Mouse (Mus musculus): ENCODE results near the gene Pced1a.

Gene Pced1a

GRCm38 (mm10) chr2:130424126-130424853 lies at the start of gene Pced1a, which contains the start of gene Vps16:
Gene Pced1a, minus strand, starts transcription at chr2:130424701.
Gene Vps16, plus strand, starts transcription at chr2:130424339.
- in situ Hi-C loops (cut with MboI; ENCODE audit: unreplicated experiment in 2 of 2), result loop anchor here (10.0 kb wide), 2 partner anchors 241 to 341 kb away; partner anchors contain the start of genes Ddrgk1 (in 1 of the 2) and Itpa (in 1 of the 2)

GRCm38 (mm10) chr2:130472908-130473510 lies 48.5 kb upstream of the Pced1a start:
- in situ Hi-C loops (cut with MboI; ENCODE audit: unreplicated experiment in 2 of 2), result no loop called here

- in situ Hi-C loops (cut with MboI; ENCODE audit: unreplicated experiment in 2 of 2), result no loop called here
These were observed 45.4 kb upstream of the Pced1a start for GRCm38 (mm10) chr2:130469935-130470334.

GRCm38 (mm10) chr2:130469366-130469765 lies 44.9 kb upstream of the Pced1a start:
- in situ Hi-C loops (cut with MboI; ENCODE audit: unreplicated experiment in 2 of 2), result no loop called here

- in situ Hi-C loops (cut with MboI; ENCODE audit: unreplicated experiment in 2 of 2), result no loop called here
These were observed 41.9 kb upstream of the Pced1a start for GRCm38 (mm10) chr2:130466438-130466837.

GRCm38 (mm10) chr2:130461287-130462071 lies 37.0 kb upstream of the Pced1a start:
- in situ Hi-C loops (cut with MboI; ENCODE audit: unreplicated experiment in 2 of 2), result no loop called here

- in situ Hi-C loops (cut with MboI; ENCODE audit: unreplicated experiment in 2 of 2), result no loop called here
These were observed 35.1 kb upstream of the Pced1a start for GRCm38 (mm10) chr2:130459576-130459975.

- in situ Hi-C loops (cut with MboI; ENCODE audit: unreplicated experiment in 2 of 2), result no loop called here
These were observed 33.4 kb upstream of the Pced1a start for GRCm38 (mm10) chr2:130457871-130458270.

GRCm38 (mm10) chr2:130454748-130455370 lies 30.4 kb upstream of the Pced1a start:
- in situ Hi-C loops (cut with MboI; ENCODE audit: unreplicated experiment in 2 of 2), result no loop called here

GRCm38 (mm10) chr2:130453421-130453820 lies 28.9 kb upstream of the Pced1a start:
- in situ Hi-C loops (cut with MboI; ENCODE audit: unreplicated experiment in 2 of 2), result no loop called here

- in situ Hi-C loops (cut with MboI; ENCODE audit: unreplicated experiment in 2 of 2), result no loop called here
These were observed 27.8 kb upstream of the Pced1a start for GRCm38 (mm10) chr2:130452266-130452665.

GRCm38 (mm10) chr2:130451727-130452090 lies 27.2 kb upstream of the Pced1a start:
- in situ Hi-C loops (cut with MboI; ENCODE audit: unreplicated experiment in 2 of 2), result no loop called here

GRCm38 (mm10) chr2:130451086-130451726 lies 26.7 kb upstream of the Pced1a start:
- in situ Hi-C loops (cut with MboI; ENCODE audit: unreplicated experiment in 2 of 2), result no loop called here

- in situ Hi-C loops (cut with MboI; ENCODE audit: unreplicated experiment in 2 of 2), result no loop called here
These were observed 25.9 kb upstream of the Pced1a start for GRCm38 (mm10) chr2:130450434-130450796.

- in situ Hi-C loops (cut with MboI; ENCODE audit: unreplicated experiment in 2 of 2), result loop anchor here (5.0 kb wide), 2 partner anchors 107 to 112 kb away; partner anchors contain the start of gene Mrps26 (in 1 of the 2)
These were observed 25.4 kb upstream of the Pced1a start, which contains the start of gene Ptpra for GRCm38 (mm10) chr2:130449794-130450433. Gene Ptpra, plus strand, starts transcription at chr2:130450278.

GRCm38 (mm10) chr2:130449021-130449793 lies 24.7 kb upstream of the Pced1a start:
- in situ Hi-C loops (cut with MboI; ENCODE audit: unreplicated experiment in 2 of 2), result loop anchor here (5.0 kb wide), 2 partner anchors 108 to 113 kb away; partner anchors contain the start of gene Mrps26 (in 1 of the 2)

GRCm38 (mm10) chr2:130448449-130448848 lies 23.9 kb upstream of the Pced1a start:
- in situ Hi-C loops (cut with MboI; ENCODE audit: unreplicated experiment in 2 of 2), result loop anchor here (5.0 kb wide), 2 partner anchors 109 to 114 kb away; partner anchors contain the start of gene Mrps26 (in 1 of the 2)

GRCm38 (mm10) chr2:130442162-130442561 lies 17.7 kb upstream of the Pced1a start:
- in situ Hi-C loops (cut with MboI; ENCODE audit: unreplicated experiment in 2 of 2), result no loop called here
